Mouse (Mus musculus): ENCODE results near the gene Krt33a.

- TF ChIP-seq CTCF (conservative IDR thresholded peaks at IDR 0.05; ENCODE audit: low read length), result no peak
- TF ChIP-seq NANOG (IDR thresholded peaks at IDR 0.05; ENCODE audit: borderline replicate concordance, low read length), result no peak
Measured at GRCm38 (mm10) chr11:100047193-100047592, 31.2 kb upstream of the Krt33a start.
